Mouse (Mus musculus): ENCODE data around the gene Rgs8. TPM values are rescaled to one million over a fixed set of nuclear protein-coding genes. Genes with fewer than 3 reads are reported as not detected.

Rgs8 gene
- polyA plus RNA-seq, 1 experiment: 0.21 TPM

DNA sequence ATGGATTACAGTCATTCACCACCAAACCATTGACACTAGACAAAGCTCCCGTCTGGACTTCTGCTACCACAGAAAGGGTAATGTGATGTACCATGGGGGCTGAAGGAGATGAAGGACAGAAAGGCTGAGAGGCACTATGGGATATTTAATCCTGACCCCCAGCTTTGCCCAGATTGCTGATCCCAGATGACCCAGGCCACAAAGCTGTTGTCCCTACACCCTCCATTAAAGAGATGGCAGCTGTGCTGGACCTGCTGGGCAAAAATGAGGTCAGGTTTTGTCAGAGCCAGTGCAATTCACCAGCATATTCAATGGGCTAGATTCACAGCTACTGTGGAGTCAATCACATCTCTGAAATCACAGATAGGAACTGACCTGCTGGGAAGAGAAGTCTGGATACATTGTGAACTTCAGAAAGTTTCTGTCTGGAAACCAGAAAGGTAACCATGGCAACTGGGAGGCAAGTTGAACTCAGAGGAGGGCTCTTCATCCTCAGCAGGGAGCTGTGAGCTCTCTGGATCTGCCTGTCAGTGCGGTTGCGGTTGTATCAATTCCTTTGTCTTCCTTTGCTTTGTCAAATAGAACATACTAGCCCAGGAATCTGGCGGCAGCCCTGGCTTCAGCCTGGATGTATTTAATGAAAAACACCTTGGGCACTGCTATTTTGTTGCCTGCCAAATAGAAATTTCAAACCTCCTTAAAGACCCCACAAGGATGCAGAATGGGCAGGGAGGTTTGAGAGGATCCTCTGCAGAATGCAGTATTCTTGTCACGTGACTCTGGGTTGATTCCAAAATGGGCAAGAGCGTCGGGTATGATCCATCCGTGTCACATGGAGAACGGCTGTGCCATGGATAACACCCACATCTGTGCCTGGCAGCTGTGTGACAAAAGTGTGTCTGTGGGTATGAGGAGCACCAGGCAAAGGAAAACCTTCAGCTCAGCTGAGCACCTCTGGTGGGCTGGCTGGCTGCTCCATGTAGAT lies 84.6 kb downstream of the Rgs8 start:
- no peak for DNase-seq (ENCODE audit: low read depth, low spot score)
- WGBS: 65% methylated on average over 9 of the region's 9 CpGs

DNA sequence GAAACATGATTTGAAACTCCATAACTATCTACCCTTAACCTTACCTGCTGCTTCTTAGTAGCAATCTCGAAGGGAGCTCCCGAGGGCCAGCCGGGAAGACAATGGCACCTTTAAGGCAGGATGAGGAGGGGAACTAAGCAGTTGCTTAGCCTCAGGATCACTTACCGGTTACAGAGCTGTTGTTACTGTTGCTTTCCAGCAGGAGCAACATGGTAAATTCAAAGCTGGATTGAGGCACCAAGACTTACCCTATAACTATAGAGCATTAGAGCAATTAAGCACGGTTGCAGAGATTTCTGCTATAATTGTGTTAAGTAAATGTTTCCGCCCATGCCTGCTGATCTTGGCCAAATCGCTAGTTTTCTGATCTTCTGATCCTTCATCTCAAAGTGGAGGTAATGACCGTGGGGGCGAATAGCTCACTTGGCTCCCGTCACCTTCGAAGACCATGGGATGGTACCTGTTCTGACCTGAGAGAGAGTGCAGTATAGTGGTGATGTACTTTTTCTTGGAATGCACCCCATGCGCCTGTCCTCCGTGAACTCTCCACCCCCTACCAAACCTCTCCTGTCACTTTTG lies 86.7 kb downstream of the Rgs8 start:
- WGBS: 19% methylated on average over 13 of the region's 13 CpGs
- no peak for DNase-seq (ENCODE audit: low read depth, low spot score)

- DNase-seq (ENCODE audit: low read depth, low spot score): no peak
- WGBS: under 1% methylated on average over 28 of the region's 28 CpGs
These were observed 87.3 kb downstream of the Rgs8 start, which contains the start of gene Rgs16 for GRCm38 (mm10) chr1:153740145-153740544. Rgs16 (plus strand) TSS chr1:153740349.

DNA sequence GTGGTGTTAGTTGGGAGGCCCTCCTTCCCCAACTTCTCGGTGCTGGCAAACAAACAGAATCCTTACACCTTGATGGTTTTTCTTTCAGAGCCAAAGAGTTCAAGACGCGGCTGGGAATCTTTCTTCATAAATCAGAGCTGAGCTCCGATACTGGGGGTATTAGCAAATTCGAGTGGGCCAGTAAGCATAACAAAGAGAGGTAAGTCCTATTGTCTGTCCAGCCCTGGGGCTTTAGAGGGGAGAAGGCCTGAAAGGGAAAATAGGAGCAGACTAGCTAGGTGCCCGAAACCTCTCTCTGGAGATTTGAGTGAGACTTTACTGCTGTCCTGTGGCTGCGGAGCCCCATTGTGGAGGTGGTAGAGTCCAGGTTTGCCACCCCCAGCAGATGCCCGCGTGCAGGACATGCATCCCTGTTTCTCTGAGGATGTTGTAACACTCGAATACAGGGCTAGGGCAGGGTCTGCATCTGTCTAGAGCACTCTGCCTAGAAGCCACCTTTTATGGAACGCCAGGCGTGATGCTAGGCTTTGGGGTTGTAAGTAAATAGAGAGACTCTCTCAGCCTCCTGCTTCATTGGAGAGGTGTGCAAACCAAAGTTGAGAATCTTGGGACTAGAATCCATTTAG lies 88.1 kb downstream of the Rgs8 start:
- DNase-seq (ENCODE audit: low read depth, low spot score): no peak
- 49% methylated on average over 12 of the region's 12 CpGs for WGBS

DNA sequence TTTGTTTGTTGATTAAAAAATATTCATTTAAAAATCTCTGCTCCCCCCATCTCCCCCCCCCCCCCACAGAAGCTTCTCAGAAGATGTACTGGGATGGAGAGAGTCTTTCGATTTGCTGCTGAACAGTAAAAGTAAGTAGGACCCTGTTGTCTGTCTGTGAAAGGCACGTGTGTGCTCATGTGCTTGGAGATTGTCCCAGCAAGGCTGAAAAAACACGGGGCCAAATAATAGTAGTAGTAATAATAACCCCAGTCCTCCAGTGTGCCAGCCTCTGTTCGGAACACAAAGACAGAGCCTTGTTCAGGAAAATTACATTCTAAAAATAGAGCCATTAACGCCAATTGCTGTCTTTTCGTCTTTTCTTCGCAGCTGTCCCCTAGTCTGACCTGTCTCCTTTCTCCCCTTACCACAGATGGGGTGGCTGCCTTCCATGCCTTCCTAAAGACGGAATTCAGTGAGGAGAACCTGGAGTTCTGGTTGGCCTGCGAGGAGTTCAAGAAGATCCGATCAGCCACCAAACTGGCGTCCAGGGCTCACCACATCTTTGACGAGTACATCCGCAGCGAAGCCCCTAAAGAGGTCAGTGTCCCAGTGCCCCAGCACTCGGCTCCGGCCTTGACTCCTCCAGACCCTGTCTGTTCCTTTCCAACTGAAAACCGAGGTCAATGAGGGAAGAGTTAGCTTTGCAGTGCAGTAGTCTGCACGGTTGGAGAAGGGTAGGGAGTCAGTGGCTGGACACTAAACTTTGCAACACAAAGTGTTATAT lies 88.9 kb downstream of the Rgs8 start:
- DNase-seq (ENCODE audit: low read depth, low spot score): no peak

GRCm38 (mm10) chr1:153742374-153743155 lies 89.7 kb downstream of the Rgs8 start:
- no peak for DNase-seq (ENCODE audit: low read depth, low spot score)
- 38% methylated on average over 11 of the region's 11 CpGs for WGBS

More for the DNA sequence above, 88.9 kb downstream of the Rgs8 start:
- WGBS: 70% methylated on average over 18 of the region's 18 CpGs

GRCm38 (mm10) chr1:153746119-153746670 lies 93.4 kb downstream of the Rgs8 start:
- 74% methylated on average over 14 of the region's 14 CpGs for WGBS

DNA sequence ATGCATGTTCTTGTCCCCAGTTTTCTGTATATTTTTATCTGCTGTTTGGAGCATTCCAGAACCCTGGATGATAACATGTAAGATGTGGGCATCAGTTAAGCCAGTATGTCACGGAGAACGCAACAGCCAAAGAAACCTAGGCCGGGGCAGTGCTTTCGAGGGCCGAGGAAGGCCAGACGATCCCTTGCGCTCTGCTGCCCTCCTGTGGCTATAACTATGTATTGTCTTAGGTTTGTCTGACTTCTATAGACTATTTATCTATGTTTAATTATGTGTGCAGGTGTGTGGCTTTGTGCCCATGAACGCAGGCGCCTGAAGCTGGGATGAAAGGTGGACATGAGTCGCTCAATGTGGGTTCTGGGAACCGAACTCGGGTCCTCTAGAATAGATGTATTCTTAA lies 93.9 kb downstream of the Rgs8 start:
- DNase-seq (ENCODE audit: low read depth, low spot score): no peak
- WGBS: 3% methylated on average over 12 of the region's 12 CpGs

More at GRCm38 (mm10) chr1:153746119-153746670, 93.4 kb downstream of the Rgs8 start:
- DNase-seq (ENCODE audit: low read depth, low spot score): no peak

DNA sequence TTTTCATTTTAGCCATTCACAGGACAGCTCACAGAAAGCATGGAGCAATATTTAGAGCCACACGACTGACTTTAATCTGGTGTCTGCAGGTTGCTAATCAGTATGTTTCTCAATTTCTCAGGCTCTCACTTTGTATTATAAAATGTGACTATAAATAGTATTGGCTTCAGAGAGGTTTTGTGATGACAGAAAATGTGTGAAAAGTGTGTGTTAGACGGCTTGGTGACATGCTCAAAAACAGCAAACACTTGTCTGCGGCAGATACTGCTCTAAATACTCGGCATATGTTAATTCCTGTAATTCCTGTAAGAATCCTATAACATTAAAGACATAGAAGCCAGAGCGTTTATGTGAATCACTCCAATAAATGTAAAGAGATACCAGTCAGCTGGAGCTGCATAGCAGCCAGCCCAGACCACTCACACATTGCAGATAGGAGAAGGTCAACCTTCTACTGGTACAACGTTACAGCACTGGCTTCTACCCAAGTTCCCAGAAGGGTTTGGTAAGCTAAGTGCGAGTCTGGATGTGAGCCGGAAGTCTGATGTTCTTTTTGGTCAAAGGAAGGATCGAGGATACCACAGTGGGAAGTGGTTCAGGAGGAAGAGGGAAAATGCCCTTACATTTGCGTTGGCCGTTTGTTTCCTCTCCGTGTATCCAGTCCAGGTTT lies 95.2 kb downstream of the Rgs8 start:
- DNase-seq (ENCODE audit: low read depth, low spot score): no peak
- WGBS: 68% methylated on average over 12 of the region's 12 CpGs

- DNase-seq (ENCODE audit: low read depth, low spot score): no peak
- WGBS: 14% methylated on average over 1 of the region's 1 CpGs
These were observed 95.7 kb downstream of the Rgs8 start for GRCm38 (mm10) chr1:153748549-153748948.

DNA sequence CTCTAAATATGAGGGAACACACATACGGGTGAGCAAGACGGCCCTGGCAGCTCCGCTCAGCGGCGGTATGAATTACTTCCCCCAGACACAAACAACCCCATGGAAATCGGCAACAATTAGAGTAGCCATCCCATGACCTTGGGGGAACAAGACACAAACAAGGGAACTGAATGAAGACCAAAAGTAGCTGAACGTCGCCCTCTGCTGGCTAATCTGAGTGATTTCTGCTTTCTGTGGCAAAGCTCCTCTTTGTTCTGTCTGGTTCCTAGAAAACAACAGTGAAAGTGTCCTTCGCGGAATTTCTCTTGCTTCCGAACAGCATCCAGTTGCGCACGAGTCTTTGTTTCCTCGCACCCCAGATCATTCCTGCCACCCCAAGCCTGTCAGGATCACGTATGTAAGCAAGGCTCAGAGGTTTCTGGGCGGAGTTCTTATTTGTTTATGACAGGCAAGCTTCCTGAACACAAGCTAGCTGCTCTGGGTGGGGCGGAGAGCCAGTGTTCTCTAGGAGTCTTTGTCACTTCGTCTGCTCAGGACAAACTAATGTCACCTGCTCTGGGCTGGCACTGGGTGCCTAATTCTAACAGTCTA lies 96.5 kb downstream of the Rgs8 start, which contains the start of gene Rnasel:
Gene Rnasel, plus strand, starts transcription at position 216 of the 591 bp plus-strand sequence.
- WGBS: under 1% methylated on average over 18 of the region's 18 CpGs
- DNase-seq (ENCODE audit: low read depth, low spot score): peak; percentile 82

Other genes with a start within 250 kb of the Rgs8 start
- 0.12 TPM in 1 of 2 replicates, not detected in the other for gene Shcbp1l, start 227.9 kb upstream of the Rgs8 start, polyA plus RNA-seq (2012; rRNA removed)
- gene Dhx9, start 165.4 kb upstream of the Rgs8 start, polyA plus RNA-seq (2012; rRNA removed): 13.1 and 19.1 TPM in 2 replicates
- 2.4 and 9.1 TPM in 2 replicates for gene Npl, start 103.0 kb upstream of the Rgs8 start, polyA plus RNA-seq (2012; rRNA removed)
- gene Rgs16, start 87.3 kb downstream of the Rgs8 start, polyA plus RNA-seq (2012; rRNA removed): 0.59 and 0.78 TPM in 2 replicates
- 37.3 and 38.9 TPM in 2 replicates for gene Rnasel, start 96.4 kb downstream of the Rgs8 start, polyA plus RNA-seq (2012; rRNA removed)
- gene Rgsl1, start 191.1 kb downstream of the Rgs8 start, polyA plus RNA-seq (2012; rRNA removed): 0.07 TPM in 1 of 2 replicates, not detected in the other
- 0.05 TPM in 1 of 2 replicates, not detected in the other for gene Teddm1b, start 221.3 kb downstream of the Rgs8 start, polyA plus RNA-seq (2012; rRNA removed)
- 0.06 and 0.14 TPM in 2 replicates for gene Teddm1a, start 238.7 kb downstream of the Rgs8 start, polyA plus RNA-seq (2012; rRNA removed)
- gene Glul, start 246.9 kb downstream of the Rgs8 start, polyA plus RNA-seq (2012; rRNA removed): 43.2 and 49.3 TPM in 2 replicates
- gene Teddm2, start 247.2 kb downstream of the Rgs8 start, polyA plus RNA-seq (2012; rRNA removed): 0.19 and 0.30 TPM in 2 replicates